Mouse (Mus musculus) hindbrain, embryonic 12.5 days (tissue): Measurements from ENCODE around the gene Lrrn4. TPM values are rescaled to one million over a fixed set of nuclear protein-coding genes. Genes with fewer than 3 reads are reported as not detected.

Source experiments
- ATAC-seq: fragments of 200-750 bp; cut with Nextera tagmentation; 2 replicates; pipeline ENCODE4 v1.8.0; 2017; ENCODE audit warnings: moderate TSS enrichment; ENCODE audit not compliant: low FRiP score
- H3K27ac ChIP-seq: fragments of 300-500 bp; sonication (generic); 2 replicates; pipeline ENCODE4 v1.5.1; 2016; ENCODE audit warnings: mild to moderate bottlenecking
- H3K27me3 ChIP-seq: fragments of 300-500 bp; sonication (generic); 2 replicates; pipeline ENCODE4 v1.6.1; 2016; ENCODE audit warnings: mild to moderate bottlenecking
- H3K36me3 ChIP-seq: fragments of 300-500 bp; sonication (generic); 2 replicates; pipeline ENCODE4 v1.6.1; 2016; ENCODE audit warnings: mild to moderate bottlenecking
- H3K4me1 ChIP-seq: fragments of 300-500 bp; sonication (generic); 2 replicates; pipeline ENCODE4 v1.6.1; 2016
- H3K4me2 ChIP-seq: fragments of 300-500 bp; sonication (generic); replicated peaks from 2 replicates; pipeline ENCODE4 v1.6.1; 2016; ENCODE audit warnings: mild to moderate bottlenecking
- H3K4me3 ChIP-seq: fragments of 300-500 bp; sonication (generic); 2 replicates; pipeline ENCODE4 v1.5.1; 2016; ENCODE audit warnings: mild to moderate bottlenecking
- H3K9ac ChIP-seq: fragments of 300-500 bp; sonication (generic); 2 replicates; pipeline ENCODE4 v1.6.1; 2016; ENCODE audit warnings: mild to moderate bottlenecking, moderate library complexity
- H3K9me3 ChIP-seq: fragments of 300-500 bp; sonication (generic); replicated peaks from 2 replicates; pipeline ENCODE4 v1.6.1; 2016; ENCODE audit warnings: mild to moderate bottlenecking
- WGBS: fragments of 180-500 bp; shearing (Covaris S2); methylation state at CpG from one replicate; pipeline ENCODE4 v1.1.7; 2016; 5-methylcytosine and 5-hydroxymethylcytosine counted together
- polyA plus RNA-seq: library from polyadenylated mRNA; unstranded; fragments of >200 nt; fragmentation: Nextera tagmentation; extraction: Ambion mirVana; gene quantifications from 2 replicates; pipeline ENCODE4 v1.2.1, GENCODE M21; 2016

Lrrn4 gene
- 0.10 and 0.16 TPM in 2 replicates for polyA plus RNA-seq

GRCm38 (mm10) chr2:132880844-132881645, at the start of gene Lrrn4:
Gene Lrrn4, minus strand, starts transcription at chr2:132880891.
- peaks cover 23% of the 10 kb centered on the region for H3K4me1 ChIP-seq
- ATAC-seq = 0 out of 2 replicates have a peak, but pooled peaks have one; percentile 11
- no peaks in the 10 kb centered on the region for H3K9me3 ChIP-seq
- peak within 1 kb of the TSS; percentile 59; the same call in 1 of the 2 replicates for H3K9ac ChIP-seq
- no peaks in the 10 kb centered on the region for H3K36me3 ChIP-seq
- no peak within 1 kb of the TSS for H3K27ac ChIP-seq
- H3K4me2 ChIP-seq = peak within 1 kb of the TSS; percentile 98
- peaks cover 42% of the 10 kb centered on the region for H3K27me3 ChIP-seq
- 5% methylated on average over 12 of the region's 12 CpGs for WGBS
- peak within 1 kb of the TSS; percentile 58 for H3K4me3 ChIP-seq

GRCm38 (mm10) chr2:132928999-132929398, 48.3 kb upstream of the Lrrn4 start:
- no peak overlapping the region for H3K9ac ChIP-seq
- no peak overlapping the region for H3K27ac ChIP-seq
- 0 out of 2 replicates have a peak, but pooled peaks cover 4% of the 10 kb centered on the region for H3K9me3 ChIP-seq
- WGBS = 76% methylated on average over 2 of the region's 2 CpGs
- ATAC-seq = no peak
- no peaks in the 10 kb centered on the region for H3K4me1 ChIP-seq
- no peak overlapping the region for H3K4me3 ChIP-seq
- no peaks in the 10 kb centered on the region for H3K36me3 ChIP-seq
- H3K27me3 ChIP-seq = no peaks in the 10 kb centered on the region
- H3K4me2 ChIP-seq = no peak overlapping the region

DNA sequence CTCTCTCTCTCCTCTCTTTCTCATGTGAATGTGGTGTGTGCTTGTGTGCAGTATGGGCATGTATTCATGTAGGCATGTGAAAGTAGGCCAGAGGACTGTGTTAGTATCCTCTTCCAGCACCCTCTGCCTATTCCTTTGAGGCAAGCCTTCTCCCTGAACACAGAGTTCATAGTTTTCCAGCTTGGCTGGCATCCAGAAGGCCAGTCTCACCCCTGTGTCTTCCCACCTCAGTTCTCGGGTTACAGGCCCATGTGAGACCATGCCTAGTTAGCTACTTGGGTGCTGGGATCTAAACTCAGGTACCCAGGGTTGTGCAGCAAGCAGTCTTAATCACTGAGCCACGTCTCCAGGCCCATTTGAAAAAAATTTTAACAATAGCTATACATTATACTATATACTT, 47.2 kb upstream of the Lrrn4 start:
- H3K36me3 ChIP-seq = no peaks in the 10 kb centered on the region
- no peak overlapping the region for H3K9ac ChIP-seq
- 0 out of 2 replicates have a peak, but pooled peaks cover 4% of the 10 kb centered on the region for H3K9me3 ChIP-seq
- no peak for ATAC-seq
- no peaks in the 10 kb centered on the region for H3K4me1 ChIP-seq
- no peaks in the 10 kb centered on the region for H3K27me3 ChIP-seq
- H3K27ac ChIP-seq = no peak overlapping the region
- 56% methylated on average over 2 of the region's 2 CpGs for WGBS
- H3K4me2 ChIP-seq = no peak overlapping the region
- H3K4me3 ChIP-seq = no peak overlapping the region

DNA sequence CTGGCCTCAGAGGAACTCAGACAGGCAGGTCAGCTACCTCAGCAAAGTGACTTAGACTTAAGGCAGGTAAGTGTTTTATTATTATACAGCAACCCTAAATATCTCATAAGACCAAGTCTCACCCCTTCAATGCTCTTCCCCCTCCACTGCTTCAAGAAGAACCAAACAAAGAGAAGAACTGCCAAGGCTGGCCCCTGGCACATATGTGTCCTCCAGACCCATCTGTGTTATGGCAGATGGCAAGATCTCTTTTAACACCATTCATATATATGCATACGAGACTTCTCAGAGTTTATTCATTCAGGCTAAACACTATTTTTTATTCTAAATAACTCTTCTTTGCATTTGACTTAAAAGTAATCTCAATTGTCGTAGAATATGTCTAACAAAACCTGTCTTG, 46.6 kb upstream of the Lrrn4 start:
- H3K27ac ChIP-seq = no peak overlapping the region
- 72% methylated on average over 2 of the region's 2 CpGs for WGBS
- 0 out of 2 replicates have a peak, but pooled peaks cover 4% of the 10 kb centered on the region for H3K9me3 ChIP-seq
- no peak overlapping the region for H3K9ac ChIP-seq
- no peaks in the 10 kb centered on the region for H3K27me3 ChIP-seq
- H3K36me3 ChIP-seq = no peaks in the 10 kb centered on the region
- no peak overlapping the region for H3K4me3 ChIP-seq
- ATAC-seq = no peak
- H3K4me1 ChIP-seq = peaks cover under 1% of the 10 kb centered on the region; the same call in 1 of the 2 replicates
- H3K4me2 ChIP-seq = no peak overlapping the region

GRCm38 (mm10) chr2:132923290-132924085, 42.8 kb upstream of the Lrrn4 start:
- H3K9ac ChIP-seq = no peak overlapping the region
- peaks cover 6% of the 10 kb centered on the region; the same call in 1 of the 2 replicates for H3K4me1 ChIP-seq
- no peak overlapping the region for H3K27ac ChIP-seq
- 54% methylated on average over 8 of the region's 8 CpGs for WGBS
- H3K9me3 ChIP-seq = no peaks in the 10 kb centered on the region
- ATAC-seq = no peak
- H3K4me3 ChIP-seq = no peak overlapping the region
- no peaks in the 10 kb centered on the region for H3K36me3 ChIP-seq
- no peak overlapping the region for H3K4me2 ChIP-seq
- no peaks in the 10 kb centered on the region for H3K27me3 ChIP-seq

GRCm38 (mm10) chr2:132922076-132922873, 41.6 kb upstream of the Lrrn4 start:
- Histone ChIP-seq H3K9me3 (no peaks in the 10 kb centered on the region), H3K27me3 (no peaks in the 10 kb centered on the region), H3K36me3 (no peaks in the 10 kb centered on the region), H3K4me2 (no peak overlapping the region), H3K9ac (no peak overlapping the region), H3K4me3 (no peak overlapping the region), H3K4me1 (peaks cover 6% of the 10 kb centered on the region; the same call in 1 of the 2 replicates), H3K27ac (no peak overlapping the region)
- ATAC-seq = no peak
- 73% methylated on average over 9 of the region's 9 CpGs for WGBS

- ATAC-seq = no peak
- WGBS = 81% methylated on average over 1 of the region's 1 CpGs
Measured at GRCm38 (mm10) chr2:132914785-132915184, 34.1 kb upstream of the Lrrn4 start.

GRCm38 (mm10) chr2:132906763-132907162, 26.1 kb upstream of the Lrrn4 start:
- H3K9me3 ChIP-seq = no peaks in the 10 kb centered on the region
- 27% methylated on average over 8 of the region's 8 CpGs for WGBS
- no peak overlapping the region for H3K4me2 ChIP-seq
- no peak overlapping the region for H3K9ac ChIP-seq
- no peaks in the 10 kb centered on the region for H3K36me3 ChIP-seq
- H3K27ac ChIP-seq = no peak overlapping the region
- no peak for ATAC-seq
- no peaks in the 10 kb centered on the region for H3K27me3 ChIP-seq
- no peaks in the 10 kb centered on the region for H3K4me1 ChIP-seq
- H3K4me3 ChIP-seq = no peak overlapping the region

More at GRCm38 (mm10) chr2:132914785-132915184, 34.1 kb upstream of the Lrrn4 start:
- H3K9ac ChIP-seq = no peak overlapping the region
- no peaks in the 10 kb centered on the region for H3K4me1 ChIP-seq
- H3K4me3 ChIP-seq = no peak overlapping the region
- no peak overlapping the region for H3K27ac ChIP-seq
- H3K36me3 ChIP-seq = no peaks in the 10 kb centered on the region
- H3K27me3 ChIP-seq = no peaks in the 10 kb centered on the region
- H3K4me2 ChIP-seq = no peak overlapping the region
- no peaks in the 10 kb centered on the region for H3K9me3 ChIP-seq

DNA sequence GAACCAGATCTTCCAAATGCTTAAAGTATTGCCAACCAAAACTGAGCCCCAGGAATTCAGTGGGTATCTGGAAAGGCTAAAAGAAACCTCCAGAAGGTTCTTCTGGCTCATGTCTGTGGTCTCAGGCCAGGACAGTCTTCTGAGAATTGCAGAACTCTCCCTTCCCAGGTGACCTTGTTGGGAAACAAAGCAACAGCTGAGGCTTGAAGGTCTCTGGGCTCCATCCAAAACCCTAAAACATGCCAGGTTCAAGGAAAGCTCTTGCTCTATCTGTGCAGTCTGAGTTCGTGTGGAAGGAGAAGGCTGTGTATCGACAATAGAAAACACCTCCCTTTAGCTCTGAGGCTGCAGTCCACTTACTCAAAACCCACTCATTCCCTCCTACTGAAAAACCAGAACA, 24.3 kb upstream of the Lrrn4 start:
- no peaks in the 10 kb centered on the region for H3K4me1 ChIP-seq
- H3K27me3 ChIP-seq = no peaks in the 10 kb centered on the region
- no peak overlapping the region for H3K9ac ChIP-seq
- no peak overlapping the region for H3K27ac ChIP-seq
- no peaks in the 10 kb centered on the region for H3K9me3 ChIP-seq
- no peak overlapping the region for H3K4me3 ChIP-seq
- ATAC-seq = no peak
- H3K36me3 ChIP-seq = no peaks in the 10 kb centered on the region
- H3K4me2 ChIP-seq = no peak overlapping the region
- WGBS = 70% methylated on average over 2 of the region's 2 CpGs

DNA sequence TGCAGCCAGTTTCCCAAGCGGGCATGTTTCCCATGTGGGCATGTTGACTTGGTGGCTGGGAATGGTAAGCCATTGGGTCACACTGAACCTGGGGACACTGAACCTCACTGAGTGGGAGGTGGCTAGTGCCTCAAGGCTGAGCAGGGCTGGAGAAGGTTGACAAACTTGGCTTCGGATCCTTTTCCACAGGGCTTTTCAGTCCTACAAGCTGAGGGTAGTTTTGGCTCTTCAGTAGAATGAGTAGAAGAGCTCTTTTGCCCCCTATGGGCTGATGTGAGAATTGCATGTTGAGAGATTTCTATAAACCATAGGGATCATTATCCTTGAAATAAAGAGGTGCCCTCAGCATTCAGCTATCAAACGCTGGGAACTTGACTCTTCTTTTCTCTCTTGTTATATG, 22.8 kb upstream of the Lrrn4 start:
- H3K9ac ChIP-seq = no peak overlapping the region
- H3K36me3 ChIP-seq = no peaks in the 10 kb centered on the region
- H3K27ac ChIP-seq = no peak overlapping the region
- H3K4me1 ChIP-seq = no peaks in the 10 kb centered on the region
- H3K9me3 ChIP-seq = no peaks in the 10 kb centered on the region
- H3K4me3 ChIP-seq = no peak overlapping the region
- no peak overlapping the region for H3K4me2 ChIP-seq
- H3K27me3 ChIP-seq = no peaks in the 10 kb centered on the region
- 37% methylated on average over 3 of the region's 3 CpGs for WGBS
- ATAC-seq = peak; percentile 61; the same call in 1 of the 2 replicates

GRCm38 (mm10) chr2:132902056-132902455, 21.4 kb upstream of the Lrrn4 start:
- Histone ChIP-seq H3K4me3 (no peak overlapping the region), H3K27ac (no peak overlapping the region), H3K36me3 (no peaks in the 10 kb centered on the region), H3K9me3 (no peaks in the 10 kb centered on the region), H3K27me3 (no peaks in the 10 kb centered on the region), H3K9ac (no peak overlapping the region), H3K4me2 (no peak overlapping the region), H3K4me1 (no peaks in the 10 kb centered on the region)
- WGBS = 53% methylated on average over 4 of the region's 4 CpGs
- ATAC-seq = peak; percentile 73

DNA sequence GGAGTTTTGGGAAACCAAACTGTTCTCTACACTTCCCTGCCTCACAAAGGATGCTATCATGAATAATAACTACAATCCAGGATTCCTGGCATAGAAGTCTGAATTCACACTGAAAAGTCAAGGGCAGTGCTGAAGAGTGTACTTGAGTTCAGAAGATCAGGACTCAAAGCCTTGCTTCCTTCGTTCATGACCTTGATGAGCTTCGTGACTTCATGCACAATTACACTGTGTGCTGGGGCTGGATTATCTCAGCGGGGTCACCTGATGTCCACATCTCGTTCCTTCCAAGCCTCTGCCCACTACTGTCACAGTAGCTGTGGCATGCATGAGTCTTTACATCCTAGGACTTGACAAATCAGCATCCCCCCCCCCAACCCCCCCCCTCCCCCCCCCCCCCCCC, 20.9 kb upstream of the Lrrn4 start:
- WGBS = 81% methylated on average over 4 of the region's 4 CpGs
- H3K9ac ChIP-seq = no peak overlapping the region
- H3K9me3 ChIP-seq = no peaks in the 10 kb centered on the region
- H3K27ac ChIP-seq = no peak overlapping the region
- no peak overlapping the region for H3K4me3 ChIP-seq
- no peaks in the 10 kb centered on the region for H3K27me3 ChIP-seq
- H3K4me2 ChIP-seq = no peak overlapping the region
- no peak for ATAC-seq
- no peaks in the 10 kb centered on the region for H3K36me3 ChIP-seq
- H3K4me1 ChIP-seq = no peaks in the 10 kb centered on the region
